Mouse (Mus musculus) lung, embryonic 16.5 days (tissue): ENCODE results near the gene Tomm6. TPM values are rescaled to one million over a fixed set of nuclear protein-coding genes. Genes with fewer than 3 reads are reported as not detected.
A peak's percentile ranks its signal among the peaks of the same experiment; 100 is the strongest.

Experiments
- ATAC-seq: fragments of 200-750 bp; cut with Nextera tagmentation; 2 replicates; pipeline ENCODE4 v1.8.0; 2017; ENCODE audit warnings: low read depth, mild to moderate bottlenecking, moderate library complexity
- H3K27ac ChIP-seq: fragments of 300-500 bp; sonication (generic); 2 replicates; pipeline ENCODE4 v1.5.1; 2014; ENCODE audit warnings: mild to moderate bottlenecking, control low read depth, low read length
- H3K27me3 ChIP-seq: fragments of 300-500 bp; sonication (generic); 2 replicates; pipeline ENCODE4 v1.6.1; 2014; ENCODE audit warnings: low read depth, low read length, mixed read lengths; ENCODE audit not compliant: control insufficient read depth, insufficient read depth
- H3K36me3 ChIP-seq: fragments of 300-500 bp; sonication (generic); 2 replicates; pipeline ENCODE4 v1.6.1; 2014; ENCODE audit warnings: low read length; ENCODE audit not compliant: control insufficient read depth, insufficient read depth
- H3K4me1 ChIP-seq: fragments of 300-500 bp; sonication (generic); replicated peaks from 2 replicates; pipeline ENCODE4 v1.6.1; 2014; ENCODE audit warnings: low read length, mixed read lengths; ENCODE audit not compliant: control insufficient read depth, insufficient read depth
- H3K4me2 ChIP-seq: fragments of 300-500 bp; sonication (generic); 2 replicates; pipeline ENCODE4 v1.6.1; 2014; ENCODE audit warnings: low read depth, low read length, control low read depth
- H3K4me3 ChIP-seq: fragments of 300-500 bp; sonication (generic); 2 replicates; pipeline ENCODE4 v1.5.1; 2014; ENCODE audit warnings: mild to moderate bottlenecking, low read length, control low read depth
- H3K9ac ChIP-seq: fragments of 300-500 bp; sonication (generic); 2 replicates; pipeline ENCODE4 v1.6.1; 2014; ENCODE audit warnings: low read length, control low read depth
- H3K9me3 ChIP-seq: fragments of 300-500 bp; sonication (generic); 2 replicates; pipeline ENCODE4 v1.6.1; 2016; ENCODE audit warnings: low read length; ENCODE audit not compliant: control insufficient read depth
- WGBS: fragments of 180-500 bp; shearing (Covaris S2); extraction: QIAGEN DNeasy Blood & Tissue Kit; methylation state at CpG from one replicate; pipeline ENCODE4 v1.1.7; 2014; 5-methylcytosine and 5-hydroxymethylcytosine counted together
- polyA plus RNA-seq: library from polyadenylated mRNA; unstranded; fragments of >200 nt; fragmentation: Nextera tagmentation; extraction: Ambion mirVana; gene quantifications from 2 replicates; pipeline ENCODE4 v1.2.1, GENCODE M21; 2015

Gene Tomm6
- polyA plus RNA-seq, 1 experiment from 2014 or later, result 399 TPM

DNA sequence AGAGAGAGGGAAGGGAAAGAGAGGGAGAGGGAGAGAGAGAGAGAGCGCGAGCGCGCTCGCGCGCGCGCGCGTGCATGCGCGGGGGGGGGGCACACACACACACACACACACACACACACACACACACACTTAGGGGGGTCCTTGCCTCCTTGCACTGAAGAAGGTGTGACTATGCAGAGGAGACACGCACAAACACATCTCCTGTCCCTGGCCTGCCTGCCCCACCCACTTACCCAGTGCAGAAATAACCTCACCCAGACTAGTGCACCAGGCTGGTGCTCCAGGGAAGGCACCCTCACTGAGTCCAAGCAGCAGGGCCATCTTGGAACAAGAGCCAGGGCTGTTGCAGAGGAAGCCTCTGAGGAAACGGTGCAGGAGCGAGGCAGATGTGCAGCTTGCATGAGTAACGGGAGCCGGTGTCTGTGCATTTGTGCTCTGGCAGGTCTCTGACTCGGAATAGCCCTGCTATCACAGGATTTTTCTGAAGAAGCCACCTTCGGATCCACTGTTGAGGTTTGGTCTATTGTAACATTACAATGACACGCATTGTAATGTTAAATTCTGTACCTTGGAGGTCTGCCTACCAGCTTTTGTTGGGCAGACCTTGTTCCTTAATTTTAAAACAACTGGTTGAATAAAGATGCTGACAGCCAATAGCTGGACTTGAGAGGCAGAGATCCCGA lies 24.8 kb upstream of the Tomm6 start:
- ATAC-seq, result no peak
- Histone ChIP-seq H3K9ac (no peak overlapping the region), H3K9me3 (no peaks in the 10 kb centered on the region), H3K27me3 (no peaks in the 10 kb centered on the region), H3K4me2 (no peak overlapping the region), H3K27ac (no peak overlapping the region), H3K4me3 (no peak overlapping the region), H3K4me1 (no peaks in the 10 kb centered on the region), H3K36me3 (no peaks in the 10 kb centered on the region)
- WGBS, result 58% methylated on average over 9 of the region's 22 CpGs

DNA sequence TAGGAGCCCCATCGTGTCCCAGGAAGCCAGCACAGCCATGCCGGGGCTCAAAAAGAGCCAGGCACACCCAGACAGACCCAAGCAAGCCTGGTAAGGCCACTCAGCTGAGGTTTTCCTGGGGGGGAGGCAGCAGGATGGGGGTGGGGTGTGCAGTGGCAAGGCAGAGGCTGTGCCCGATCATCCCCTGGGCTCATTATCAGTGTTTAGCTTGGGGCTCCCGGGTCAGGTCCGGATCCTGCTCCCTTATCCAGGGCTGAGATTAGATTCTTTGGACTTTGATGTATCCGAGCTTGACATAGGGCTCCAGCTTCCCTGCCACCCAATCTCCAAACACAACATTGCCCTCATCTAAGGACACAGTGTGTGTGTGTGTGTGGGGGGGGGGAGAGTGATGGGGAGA lies 23.7 kb upstream of the Tomm6 start:
- no peak for ATAC-seq
- Histone ChIP-seq H3K4me2 (no peak overlapping the region), H3K27ac (no peak overlapping the region), H3K9me3 (no peaks in the 10 kb centered on the region), H3K4me1 (no peaks in the 10 kb centered on the region), H3K9ac (no peak overlapping the region), H3K36me3 (no peaks in the 10 kb centered on the region), H3K4me3 (no peak overlapping the region), H3K27me3 (no peaks in the 10 kb centered on the region)
- WGBS, result 36% methylated on average over 6 of the region's 6 CpGs

DNA sequence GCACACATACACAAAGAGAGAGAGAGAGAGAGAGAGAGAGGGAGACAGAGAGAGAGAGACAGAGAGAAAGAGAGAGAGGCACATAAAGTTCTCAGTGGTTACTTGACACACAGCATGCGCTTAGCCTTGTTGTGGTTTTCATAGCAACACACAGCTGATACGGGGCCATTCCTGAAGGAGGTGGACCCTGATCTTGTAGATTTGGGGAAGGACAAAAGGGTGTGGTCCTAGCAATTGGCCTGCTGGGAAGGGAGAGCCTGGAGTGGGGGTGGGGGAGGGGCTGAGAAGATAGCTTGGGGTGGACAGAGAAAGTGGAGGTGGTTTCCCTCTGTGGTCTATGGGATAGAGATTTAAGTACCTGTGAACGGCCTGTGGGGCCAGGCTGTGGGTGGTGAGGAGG lies 21.9 kb upstream of the Tomm6 start:
- no peaks in the 10 kb centered on the region for H3K36me3 ChIP-seq
- H3K27ac ChIP-seq, result no peak overlapping the region
- no peak overlapping the region for H3K4me2 ChIP-seq
- 65% methylated on average over 3 of the region's 3 CpGs for WGBS
- no peaks in the 10 kb centered on the region for H3K9me3 ChIP-seq
- H3K4me3 ChIP-seq, result no peak overlapping the region
- H3K27me3 ChIP-seq, result no peaks in the 10 kb centered on the region
- H3K9ac ChIP-seq, result no peak overlapping the region
- ATAC-seq, result no peak
- H3K4me1 ChIP-seq, result peaks cover 5% of the 10 kb centered on the region; the same call in 1 of the 2 replicates

DNA sequence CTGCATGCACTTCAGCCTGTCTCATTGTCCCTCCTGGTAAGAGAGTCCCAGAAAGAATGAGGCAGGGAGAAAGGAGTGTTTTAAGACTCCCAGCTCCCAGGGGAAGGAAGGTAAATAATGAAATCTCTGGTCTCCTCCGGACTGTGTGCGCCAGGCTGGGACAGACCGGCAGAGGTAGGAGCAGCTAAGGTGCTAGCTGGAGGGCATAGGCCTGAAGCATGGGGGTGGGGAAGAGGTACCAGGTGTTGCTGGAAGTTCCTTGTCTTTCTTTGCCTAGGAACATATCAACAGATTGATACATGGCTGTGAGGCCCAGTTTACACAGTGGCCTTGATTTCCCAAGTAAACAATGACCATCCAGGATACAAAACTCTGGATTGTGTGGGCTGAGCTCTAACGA lies 20.8 kb upstream of the Tomm6 start:
- peaks cover 5% of the 10 kb centered on the region; the same call in 1 of the 2 replicates for H3K4me1 ChIP-seq
- WGBS, result 55% methylated on average over 4 of the region's 4 CpGs
- H3K27ac ChIP-seq, result no peak overlapping the region
- H3K4me2 ChIP-seq, result no peak overlapping the region
- no peak for ATAC-seq
- no peak overlapping the region for H3K4me3 ChIP-seq
- no peaks in the 10 kb centered on the region for H3K36me3 ChIP-seq
- H3K9me3 ChIP-seq, result no peaks in the 10 kb centered on the region
- H3K9ac ChIP-seq, result no peak overlapping the region
- no peaks in the 10 kb centered on the region for H3K27me3 ChIP-seq

DNA sequence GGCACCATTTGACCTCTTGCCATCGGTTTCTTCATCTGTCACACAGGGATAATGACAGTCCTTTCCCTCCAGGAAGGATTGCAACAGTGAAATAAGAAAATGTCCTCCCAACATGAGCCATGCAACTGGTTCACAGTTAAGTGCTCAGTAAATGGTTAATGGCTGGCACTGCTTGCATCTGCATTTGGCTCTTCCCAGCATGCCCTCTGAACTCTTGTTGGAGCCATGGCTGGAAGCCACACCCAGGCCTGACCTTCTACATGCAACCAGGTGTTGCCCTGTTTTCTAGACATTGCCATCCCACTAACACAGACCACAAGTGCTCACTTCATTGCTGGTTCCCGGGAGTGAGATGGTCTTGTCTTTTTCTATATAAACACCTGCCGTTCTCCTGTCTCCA lies 19.8 kb upstream of the Tomm6 start:
- ATAC-seq, result no peak
- H3K9ac ChIP-seq, result no peak overlapping the region
- no peaks in the 10 kb centered on the region for H3K36me3 ChIP-seq
- no peaks in the 10 kb centered on the region for H3K9me3 ChIP-seq
- peaks cover 5% of the 10 kb centered on the region for H3K4me1 ChIP-seq
- 66% methylated on average over 3 of the region's 3 CpGs for WGBS
- H3K4me3 ChIP-seq, result no peak overlapping the region
- no peaks in the 10 kb centered on the region for H3K27me3 ChIP-seq
- no peak overlapping the region for H3K4me2 ChIP-seq
- no peak overlapping the region for H3K27ac ChIP-seq

DNA sequence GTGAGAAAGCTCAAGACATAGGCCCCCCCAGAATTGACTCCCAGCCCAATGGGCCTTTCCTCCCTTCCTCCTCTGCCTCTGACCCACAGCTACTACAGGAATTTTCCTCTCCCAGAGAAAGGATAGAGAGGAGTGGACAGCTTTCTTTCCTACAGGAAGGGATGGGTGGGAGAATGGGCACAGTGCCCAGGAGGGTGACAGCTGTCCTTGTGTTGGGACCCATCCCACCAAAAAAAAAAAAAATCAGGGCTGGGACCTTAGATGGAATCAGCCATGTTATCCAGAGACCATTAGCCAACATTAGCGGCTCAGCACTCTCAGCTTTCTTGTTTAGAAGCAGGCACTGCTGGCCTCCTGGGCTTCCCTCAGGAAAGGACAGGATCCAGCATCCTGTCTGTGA lies 18.0 kb upstream of the Tomm6 start:
- Histone ChIP-seq H3K9me3 (no peaks in the 10 kb centered on the region), H3K4me1 (peaks cover 15% of the 10 kb centered on the region), H3K9ac (no peak overlapping the region), H3K4me2 (no peak overlapping the region), H3K4me3 (no peak overlapping the region), H3K27me3 (no peaks in the 10 kb centered on the region), H3K36me3 (peaks cover 2% of the 10 kb centered on the region; the same call in 1 of the 2 replicates), H3K27ac (no peak overlapping the region)
- ATAC-seq, result no peak
- WGBS, result 44% methylated on average over 1 of the region's 1 CpGs

DNA sequence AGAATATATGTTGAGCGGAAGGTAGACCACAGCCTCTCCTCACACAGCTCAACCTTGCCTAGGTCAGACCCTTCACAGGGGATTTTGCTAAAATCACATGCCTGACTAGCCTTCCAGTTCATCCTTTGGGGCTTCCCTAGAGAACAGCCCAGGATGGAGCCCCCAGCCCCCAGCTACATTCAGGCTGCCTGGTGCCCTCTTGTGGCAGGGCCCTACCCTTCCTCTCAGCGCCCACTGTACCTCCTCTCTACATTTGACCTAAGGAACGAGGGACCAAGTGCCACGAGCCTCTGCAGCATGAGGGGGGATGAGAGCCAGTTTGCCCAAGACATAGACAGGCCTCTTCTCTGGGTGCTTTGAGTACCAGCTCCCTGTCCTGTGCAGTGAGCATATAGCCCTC lies 16.5 kb upstream of the Tomm6 start:
- Histone ChIP-seq H3K27me3 (no peaks in the 10 kb centered on the region), H3K4me1 (peaks cover 19% of the 10 kb centered on the region), H3K36me3 (peaks cover 2% of the 10 kb centered on the region; the same call in 1 of the 2 replicates), H3K4me2 (no peak overlapping the region), H3K9ac (no peak overlapping the region), H3K27ac (no peak overlapping the region), H3K4me3 (no peak overlapping the region), H3K9me3 (no peaks in the 10 kb centered on the region)
- 74% methylated on average over 4 of the region's 4 CpGs for WGBS
- ATAC-seq, result no peak

DNA sequence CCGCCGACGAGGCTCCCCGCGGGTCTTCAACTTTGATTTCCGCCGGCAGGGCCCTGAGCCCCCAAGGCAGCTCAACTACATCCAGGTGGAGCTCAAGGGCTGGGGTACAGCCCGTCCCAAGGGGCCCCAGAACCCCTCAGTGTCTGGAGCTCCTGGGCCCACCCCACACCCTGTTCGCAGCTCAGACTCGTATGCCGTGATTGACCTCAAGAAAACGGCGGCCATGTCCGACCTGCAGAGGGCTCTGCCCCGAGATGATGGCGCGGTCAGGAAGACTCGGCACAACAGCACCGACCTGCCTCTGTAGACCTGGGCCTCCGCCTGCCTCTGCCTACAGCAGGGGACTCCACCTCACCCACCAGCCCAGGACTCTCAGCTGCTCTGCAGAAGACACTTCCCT lies 15.4 kb upstream of the Tomm6 start:
- Histone ChIP-seq H3K9ac (0 out of 2 replicates have a peak overlapping the region, but pooled peaks have one; percentile 34), H3K27ac (peak overlapping the region; percentile 45), H3K9me3 (no peaks in the 10 kb centered on the region), H3K4me2 (peak overlapping the region; percentile 40; the same call in 1 of the 2 replicates), H3K27me3 (no peaks in the 10 kb centered on the region), H3K36me3 (peaks cover 2% of the 10 kb centered on the region; the same call in 1 of the 2 replicates), H3K4me1 (peaks cover 19% of the 10 kb centered on the region), H3K4me3 (0 out of 2 replicates have a peak overlapping the region, but pooled peaks have one; percentile 1)
- no peak for ATAC-seq
- WGBS, result 32% methylated on average over 20 of the region's 20 CpGs

GRCm38 (mm10) chr17:47702548-47703345 lies 14.6 kb upstream of the Tomm6 start:
- no peaks in the 10 kb centered on the region for H3K27me3 ChIP-seq
- H3K27ac ChIP-seq, result peak overlapping the region; percentile 80
- peak; percentile 71 for ATAC-seq
- peaks cover 19% of the 10 kb centered on the region for H3K4me1 ChIP-seq
- 33% methylated on average over 28 of the region's 28 CpGs for WGBS
- peaks cover 5% of the 10 kb centered on the region; the same call in 1 of the 2 replicates for H3K36me3 ChIP-seq
- 0 out of 2 replicates have a peak overlapping the region, but pooled peaks have one; percentile 8 for H3K4me3 ChIP-seq
- H3K9me3 ChIP-seq, result no peaks in the 10 kb centered on the region
- no peak overlapping the region; the same call in 1 of the 2 replicates for H3K9ac ChIP-seq
- peak overlapping the region; percentile 40 for H3K4me2 ChIP-seq
